Mouse (Mus musculus) CH12.LX (cell line): ENCODE data around the gene Epb41l1.

Source experiments
- CHD1 ChIP-seq: IDR thresholded peaks from 2 replicates; pipeline ENCODE4 v1.6.1; 2012; ENCODE audit warnings: low read depth, low read length, improper control_type of control experiment, inconsistent platforms
- CTCF ChIP-seq, 2 experiments: IDR thresholded peaks in 1 of 2; conservative IDR thresholded peaks in 1 of 2; 2 replicates each; pipeline ENCODE4 v1.5.1; 2011 to 2012; ENCODE audit warnings: low read depth in 2 of 2, low read length in 2 of 2, improper control_type of control experiment in 1 of 2, inconsistent platforms in 1 of 2, mild to moderate bottlenecking in 1 of 2, moderate library complexity in 1 of 2
- ETS1 ChIP-seq: conservative IDR thresholded peaks from 2 replicates; pipeline ENCODE4 v1.6.1; 2012; ENCODE audit warnings: low read depth, mild to moderate bottlenecking, inconsistent platforms, low read length, improper control_type of control experiment, moderate library complexity
- IRF4 ChIP-seq: IDR thresholded peaks from 2 replicates; pipeline ENCODE4 v1.6.1; 2014; ENCODE audit warnings: low read depth, mild to moderate bottlenecking, inconsistent platforms, low read length, improper control_type of control experiment
- MAFK ChIP-seq: IDR thresholded peaks from 2 replicates; pipeline ENCODE4 v1.6.1; 2011; ENCODE audit warnings: low read length, improper control_type of control experiment; ENCODE audit not compliant: insufficient replicate concordance
- MAX ChIP-seq: IDR thresholded peaks from 2 replicates; pipeline ENCODE4 v1.6.1; 2011; ENCODE audit warnings: low read length, improper control_type of control experiment
- MXI1 ChIP-seq: IDR thresholded peaks from 2 replicates; pipeline ENCODE4 v1.6.1; 2011; ENCODE audit warnings: mild to moderate bottlenecking, low read depth, low read length, improper control_type of control experiment
- PAX5 ChIP-seq: IDR thresholded peaks from 2 replicates; pipeline ENCODE4 v1.6.1; 2012; ENCODE audit warnings: low read length, inconsistent platforms, mixed read lengths
- POLR2A ChIP-seq: IDR thresholded peaks from 2 replicates; pipeline ENCODE4 v1.6.1; 2011; ENCODE audit warnings: low read depth, mild to moderate bottlenecking, improper control_type of control experiment, low read length
- POLR2AphosphoS2 ChIP-seq: IDR thresholded peaks from 2 replicates; pipeline ENCODE4 v1.6.1; 2011; ENCODE audit warnings: low read depth, low read length, improper control_type of control experiment
- RCOR1 ChIP-seq: conservative IDR thresholded peaks from 2 replicates; pipeline ENCODE4 v1.6.1; 2012; ENCODE audit warnings: low read depth, mild to moderate bottlenecking, inconsistent platforms, low read length, improper control_type of control experiment
- TCF12 ChIP-seq: IDR thresholded peaks from 2 replicates; pipeline ENCODE4 v1.6.1; 2014; ENCODE audit warnings: low read depth, mild to moderate bottlenecking, inconsistent platforms, low read length, improper control_type of control experiment
- ZC3H11A ChIP-seq: IDR thresholded peaks from 2 replicates; pipeline ENCODE4 v1.6.1; 2012; ENCODE audit warnings: low read depth, mild to moderate bottlenecking, inconsistent platforms, low read length, improper control_type of control experiment
- ZKSCAN1 ChIP-seq: IDR thresholded peaks from 2 replicates; pipeline ENCODE4 v1.6.1; 2012; ENCODE audit warnings: low read depth, inconsistent platforms, low read length, improper control_type of control experiment, borderline replicate concordance

GRCm38 (mm10) chr2:156493766-156494165 lies 73.1 kb downstream of the Epb41l1 start:
- TF ChIP-seq POLR2A, result no peak
- TF ChIP-seq ETS1, result no peak
- no peak for TF ChIP-seq PAX5
- no peak for TF ChIP-seq CTCF (conservative IDR thresholded peaks at IDR 0.05 in 1 of 2, IDR thresholded peaks at IDR 0.05 in 1 of 2; ENCODE audit: low read depth in 2 of 2, low read length in 2 of 2)
- TF ChIP-seq MAX, result no peak
- no peak for TF ChIP-seq IRF4
- TF ChIP-seq RCOR1, result no peak
- no peak for TF ChIP-seq POLR2AphosphoS2
- no peak for TF ChIP-seq CHD1
- no peak for TF ChIP-seq TCF12
- no peak for TF ChIP-seq MAFK
- no peak for TF ChIP-seq MXI1
- TF ChIP-seq ZC3H11A, result no peak
- no peak for TF ChIP-seq ZKSCAN1
